Mouse (Mus musculus): ENCODE data around the gene Sp2. TPM values are rescaled to one million over a fixed set of nuclear protein-coding genes. Genes with fewer than 3 reads are reported as not detected.

Sp2 gene
- polyA plus RNA-seq, 1 experiment from 2014 or later, result 5.8 TPM

DNA sequence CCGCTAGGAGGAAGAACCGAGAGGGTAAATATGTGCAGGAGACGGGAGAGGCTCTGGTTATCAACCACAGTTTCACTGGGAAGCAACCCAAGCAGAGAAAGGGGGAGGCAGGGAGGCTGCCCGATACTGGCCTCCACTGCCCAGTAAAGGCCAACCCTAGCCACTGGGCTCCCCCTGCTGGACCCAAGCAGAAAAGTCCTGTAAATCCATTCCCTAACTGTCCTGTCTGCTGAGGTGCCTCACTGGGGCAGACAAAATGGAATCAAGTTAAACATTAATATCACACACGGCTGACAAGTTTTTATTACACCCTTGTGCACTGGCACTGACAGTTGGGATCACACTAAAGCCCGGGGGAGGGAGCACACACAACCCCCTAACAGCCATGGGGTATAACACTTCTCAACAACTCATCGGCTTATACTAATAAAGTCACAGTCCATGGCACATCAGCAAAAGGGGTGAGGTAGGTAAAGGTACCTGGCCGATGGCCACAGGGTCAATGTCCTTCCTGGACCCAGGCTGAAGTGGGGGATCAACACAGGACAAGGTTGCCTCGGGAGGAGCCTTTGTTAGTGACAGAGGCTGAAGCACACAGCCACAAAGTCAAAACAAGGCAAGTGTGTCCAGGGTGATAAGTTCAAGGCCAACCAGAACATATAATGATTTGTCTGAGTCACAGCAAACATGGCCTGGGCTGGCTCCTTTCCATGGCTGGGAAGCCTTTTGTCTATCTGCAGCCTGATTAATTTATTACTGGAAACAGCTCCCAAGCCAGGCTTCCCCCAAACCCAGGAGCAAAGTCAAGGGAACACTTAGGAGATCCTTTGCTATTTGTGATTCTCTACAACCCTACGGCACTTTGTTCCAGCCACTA is 45.0 kb downstream of the Sp2 start:
- H3K27ac ChIP-seq (replicated peaks), result peak overlapping the region; percentile 78
- no peak overlapping the region for H3K4me2 ChIP-seq (replicated peaks; ENCODE audit: low read depth)
- WGBS, result 38% methylated on average over 10 of the region's 10 CpGs
- TF ChIP-seq CTCF (IDR thresholded peaks at IDR 0.05; ENCODE audit: low read depth), result peak; percentile 83
- no peak for TF ChIP-seq EP300 (optimal IDR thresholded peaks at IDR 0.05)
- no peaks in the 10 kb centered on the region for H3K4me1 ChIP-seq (replicated peaks; ENCODE audit: control insufficient read depth, insufficient read depth)
- no peaks in the 10 kb centered on the region for H3K9me3 ChIP-seq (ENCODE audit: control insufficient read depth, low read length)
- H3K9ac ChIP-seq (ENCODE audit: low read length), result no peak overlapping the region
- no peak overlapping the region for H3K4me3 ChIP-seq (ENCODE audit: low read depth, low read length)
- DNase-seq (ENCODE audit: low spot score), result peak; percentile 91
- peaks cover 4% of the 10 kb centered on the region for H3K36me3 ChIP-seq (ENCODE audit: control insufficient read depth, insufficient read depth, low read length)
- no peaks in the 10 kb centered on the region for H3K27me3 ChIP-seq (ENCODE audit: control insufficient read depth, insufficient read depth, low read length)
- peak; percentile 61 for ATAC-seq (ENCODE audit: low FRiP score, low TSS enrichment)

DNA sequence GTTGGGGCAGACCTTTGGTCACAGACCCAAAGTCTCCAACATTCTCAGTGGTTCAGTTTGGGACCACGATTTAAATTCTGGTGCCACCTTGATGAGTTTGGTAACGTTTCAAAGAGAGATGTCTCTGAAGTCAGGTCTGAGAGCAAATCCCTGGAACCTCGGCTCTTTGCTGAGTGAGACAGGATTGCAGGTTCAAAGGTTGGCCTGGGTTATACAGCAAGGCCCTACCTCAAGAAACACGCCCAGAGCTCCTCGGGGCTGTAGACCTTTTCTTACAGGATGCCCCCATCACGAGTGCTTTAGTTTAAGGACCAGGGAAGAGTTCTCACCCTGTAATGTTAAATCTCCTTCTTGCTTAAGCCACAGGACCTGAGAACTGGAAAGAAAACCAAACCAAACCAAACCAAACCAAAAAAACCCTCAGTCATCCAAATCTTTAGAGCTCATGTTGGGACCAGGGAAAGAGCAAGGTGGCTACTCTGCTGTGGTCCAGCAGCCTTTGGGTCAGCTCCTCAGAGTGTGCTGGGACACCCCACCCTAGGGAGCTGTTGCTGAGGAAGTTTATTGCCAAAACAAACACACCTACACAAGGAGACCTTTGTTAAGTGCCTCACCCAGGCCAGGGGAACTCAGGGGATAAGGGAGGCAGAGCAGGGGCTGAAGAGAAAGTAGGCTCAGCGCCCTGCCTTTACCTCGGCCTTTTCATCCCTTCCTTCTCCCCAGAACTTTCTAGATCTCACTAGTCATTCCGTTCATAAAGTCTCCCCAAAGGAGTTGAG is 46.7 kb downstream of the Sp2 start:
- ATAC-seq (ENCODE audit: low FRiP score, low TSS enrichment) (peak; percentile 45; the same call in 1 of the 2 replicates), DNase-seq (ENCODE audit: low spot score) (peak; percentile 75)
- WGBS, result 78% methylated on average over 9 of the region's 9 CpGs
- Histone ChIP-seq H3K27me3 (ENCODE audit: control insufficient read depth, insufficient read depth, low read length) (no peaks in the 10 kb centered on the region), H3K4me1 (replicated peaks; ENCODE audit: control insufficient read depth, insufficient read depth) (no peaks in the 10 kb centered on the region), H3K27ac (replicated peaks) (peak overlapping the region; percentile 78), H3K9ac (ENCODE audit: low read length) (no peak overlapping the region), H3K36me3 (ENCODE audit: control insufficient read depth, insufficient read depth, low read length) (peaks cover 4% of the 10 kb centered on the region), H3K4me3 (ENCODE audit: low read depth, low read length) (no peak overlapping the region), H3K9me3 (ENCODE audit: control insufficient read depth, low read length) (no peaks in the 10 kb centered on the region), H3K4me2 (replicated peaks; ENCODE audit: low read depth) (no peak overlapping the region)
- TF ChIP-seq EP300 (optimal IDR thresholded peaks at IDR 0.05) (no peak), CTCF (IDR thresholded peaks at IDR 0.05; ENCODE audit: low read depth) (no peak)

DNA sequence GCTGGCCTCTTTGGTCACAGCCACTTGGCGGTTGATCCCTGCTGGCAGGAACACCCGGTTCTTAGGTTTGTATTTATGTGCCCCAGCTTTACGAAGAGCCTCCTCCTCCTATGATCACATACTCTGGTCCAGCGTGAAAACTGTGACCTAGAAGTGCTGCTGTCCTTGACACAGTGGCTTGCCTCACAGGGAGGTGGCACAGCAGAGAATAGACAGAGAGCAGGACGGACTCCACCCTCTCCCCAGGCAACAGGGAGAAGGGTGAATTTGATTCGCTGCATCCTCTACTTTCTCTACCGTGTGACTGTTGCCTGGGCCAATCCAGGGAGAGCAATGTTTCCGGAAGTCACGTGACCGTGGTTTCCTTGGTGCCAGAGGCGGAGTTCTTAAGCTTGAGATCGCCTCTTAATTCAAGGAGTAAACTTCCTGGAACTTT is 47.8 kb downstream of the Sp2 start:
- Histone ChIP-seq H3K4me1 (replicated peaks; ENCODE audit: control insufficient read depth, insufficient read depth) (no peaks in the 10 kb centered on the region), H3K9ac (ENCODE audit: low read length) (no peak overlapping the region), H3K27me3 (ENCODE audit: control insufficient read depth, insufficient read depth, low read length) (no peaks in the 10 kb centered on the region), H3K27ac (replicated peaks) (peak overlapping the region; percentile 82), H3K36me3 (ENCODE audit: control insufficient read depth, insufficient read depth, low read length) (peaks cover 4% of the 10 kb centered on the region), H3K9me3 (ENCODE audit: control insufficient read depth, low read length) (no peaks in the 10 kb centered on the region), H3K4me2 (replicated peaks; ENCODE audit: low read depth) (0 out of 2 replicates have a peak overlapping the region, but pooled peaks have one; percentile 1), H3K4me3 (ENCODE audit: low read depth, low read length) (no peak overlapping the region)
- ATAC-seq (ENCODE audit: low FRiP score, low TSS enrichment) (peak; percentile 91), DNase-seq (ENCODE audit: low spot score) (peak; percentile 93)
- TF ChIP-seq CTCF (IDR thresholded peaks at IDR 0.05; ENCODE audit: low read depth) (no peak), EP300 (optimal IDR thresholded peaks at IDR 0.05) (no peak)
- WGBS, result 23% methylated on average over 12 of the region's 12 CpGs

DNA sequence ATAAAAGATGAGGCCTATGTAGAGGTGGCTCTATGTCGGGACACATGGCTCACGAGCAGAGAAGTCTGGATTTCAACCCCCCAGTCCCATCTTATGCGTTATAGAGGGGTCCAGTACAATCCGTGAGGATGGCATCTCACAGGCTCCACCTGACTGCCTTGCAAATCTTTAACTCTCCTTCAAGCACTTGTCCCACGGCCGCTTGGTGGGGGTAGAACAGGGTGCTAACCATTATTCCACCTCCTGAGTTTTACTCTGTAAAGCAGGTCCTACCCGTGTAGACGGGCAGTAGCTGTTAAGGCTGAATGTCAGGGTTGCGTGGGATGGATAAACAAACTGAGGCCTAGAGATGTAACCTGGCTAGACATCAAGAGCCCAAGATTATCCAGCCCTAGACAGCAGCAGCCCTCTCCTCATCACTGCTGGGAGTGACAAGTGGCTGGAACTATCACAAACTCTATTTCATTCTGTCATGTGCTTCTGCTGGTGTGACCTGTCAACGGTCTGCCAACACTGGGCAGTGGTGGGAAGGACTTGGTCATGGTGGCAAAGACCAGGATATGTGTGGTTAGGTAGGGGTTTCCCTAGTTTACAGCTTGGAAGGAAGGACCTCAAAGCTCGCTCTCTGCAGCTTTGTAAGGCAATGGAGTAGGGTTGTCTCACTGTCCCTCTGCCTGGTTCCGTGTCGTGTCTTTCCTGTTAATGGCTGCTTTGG is 49.0 kb downstream of the Sp2 start:
- TF ChIP-seq EP300 (optimal IDR thresholded peaks at IDR 0.05), result no peak

DNA sequence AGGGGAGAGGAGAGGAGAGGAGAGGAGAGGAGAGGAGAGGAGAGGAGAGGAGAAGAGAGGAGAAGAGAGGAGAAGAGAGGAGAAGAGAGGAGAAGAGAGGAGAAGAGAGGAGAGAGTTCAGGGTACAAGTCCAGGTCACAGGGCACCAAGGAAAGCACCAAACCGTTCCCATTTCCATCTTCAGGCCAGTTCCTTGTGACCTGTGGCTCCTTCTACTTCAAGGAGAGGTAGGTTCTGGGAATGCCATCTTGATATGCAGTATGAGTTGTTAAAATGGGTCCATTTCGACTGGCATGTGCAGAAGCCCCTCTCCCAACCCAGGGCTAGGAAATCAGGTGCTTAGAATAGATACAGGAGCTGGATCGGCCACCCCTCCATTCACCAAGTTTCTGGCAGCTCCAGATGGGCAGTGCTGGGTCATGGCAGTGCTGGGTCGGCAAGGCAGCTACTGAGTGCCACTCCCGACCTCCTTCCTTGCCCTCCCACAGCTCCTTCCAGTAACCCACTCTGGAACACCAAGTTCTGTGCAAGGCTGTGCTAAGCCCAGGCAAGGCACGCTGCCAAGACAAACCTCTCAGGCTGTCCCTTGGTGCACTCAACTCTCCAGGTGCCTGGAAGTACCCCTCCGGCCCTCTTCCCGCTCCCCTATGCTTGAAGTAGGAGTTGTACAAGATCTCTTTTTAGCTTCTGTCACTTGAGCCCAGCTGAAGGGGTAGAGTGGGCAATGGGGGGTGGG is 51.3 kb downstream of the Sp2 start:
- H3K9ac ChIP-seq (ENCODE audit: low read length), result peak overlapping the region; percentile 13
- peak overlapping the region; percentile 3; the same call in 1 of the 2 replicates for H3K4me3 ChIP-seq (ENCODE audit: low read depth, low read length)
- no peaks in the 10 kb centered on the region for H3K36me3 ChIP-seq (ENCODE audit: control insufficient read depth, insufficient read depth, low read length)
- H3K27ac ChIP-seq (replicated peaks), result peak overlapping the region; percentile 82
- H3K4me2 ChIP-seq (replicated peaks; ENCODE audit: low read depth), result peak overlapping the region; percentile 38
- TF ChIP-seq EP300 (optimal IDR thresholded peaks at IDR 0.05), result no peak
- ATAC-seq (ENCODE audit: low FRiP score, low TSS enrichment) (peak; percentile 34), DNase-seq (ENCODE audit: low spot score) (peak; percentile 92)
- H3K9me3 ChIP-seq (ENCODE audit: control insufficient read depth, low read length), result no peaks in the 10 kb centered on the region
- no peaks in the 10 kb centered on the region for H3K27me3 ChIP-seq (ENCODE audit: control insufficient read depth, insufficient read depth, low read length)
- H3K4me1 ChIP-seq (replicated peaks; ENCODE audit: control insufficient read depth, insufficient read depth), result no peaks in the 10 kb centered on the region
- WGBS, result 41% methylated on average over 8 of the region's 8 CpGs

More for the DNA sequence above, 49.0 kb downstream of the Sp2 start:
- H3K4me2 ChIP-seq (replicated peaks; ENCODE audit: low read depth), result 0 out of 2 replicates have a peak overlapping the region, but pooled peaks have one; percentile 12
- 77% methylated on average over 13 of the region's 13 CpGs for WGBS
- H3K36me3 ChIP-seq (ENCODE audit: control insufficient read depth, insufficient read depth, low read length), result no peaks in the 10 kb centered on the region
- H3K4me1 ChIP-seq (replicated peaks; ENCODE audit: control insufficient read depth, insufficient read depth), result no peaks in the 10 kb centered on the region
- DNase-seq (ENCODE audit: low spot score), result no peak
- H3K9me3 ChIP-seq (ENCODE audit: control insufficient read depth, low read length), result no peaks in the 10 kb centered on the region
- H3K4me3 ChIP-seq (ENCODE audit: low read depth, low read length), result no peak overlapping the region
- H3K9ac ChIP-seq (ENCODE audit: low read length), result no peak overlapping the region
- no peaks in the 10 kb centered on the region for H3K27me3 ChIP-seq (ENCODE audit: control insufficient read depth, insufficient read depth, low read length)
- ATAC-seq (ENCODE audit: low FRiP score, low TSS enrichment), result no peak
- peak overlapping the region; percentile 82 for H3K27ac ChIP-seq (replicated peaks)

Measured in stomach, postnatal 0 days (tissue).